Mouse (Mus musculus) olfactory bulb, adult 2 months (tissue): Measurements from ENCODE around the gene Thop1.

Experiments
- CTCF ChIP-seq: fragments of 200-500 bp; IDR thresholded peaks from 2 replicates; pipeline ENCODE4 v1.5.1; 2012; ENCODE audit warnings: low read depth, mild to moderate bottlenecking, low read length, moderate library complexity; ENCODE audit not compliant: insufficient read depth
- POLR2A ChIP-seq: fragments of 200-500 bp; IDR thresholded peaks from 2 replicates; pipeline ENCODE4 v1.6.1; 2012; ENCODE audit warnings: mild to moderate bottlenecking, low read depth, low read length, moderate library complexity; ENCODE audit not compliant: insufficient read depth

- TF ChIP-seq CTCF: no peak
- TF ChIP-seq POLR2A: no peak
Measured at GRCm38 (mm10) chr10:81077916-81078315, 8.1 kb downstream of the Thop1 start.
